Mouse (Mus musculus) megakaryocyte-erythroid progenitor cell, adult 5-6 weeks (primary cell): ENCODE measurements around the gene Slfn3. TPM values are rescaled to one million over a fixed set of nuclear protein-coding genes. Genes with fewer than 3 reads are reported as not detected.
"Not testable (repeated sequence)": the region's sequence is repeated elsewhere in the genome, so short reads cannot be mapped to it uniquely, and the experiment has no call there.

Experiments used
- ATAC-seq: replicated peaks from 2 replicates; pipeline ENCODE4 v1.8.0; 2016; ENCODE audit warnings: mild to moderate bottlenecking, inconsistent platforms; ENCODE audit not compliant: severe bottlenecking, poor library complexity, low FRiP score, low TSS enrichment
- total RNA-seq, 2 experiments: library from RNA; stranded (forward) in 1 of 2; stranded (reverse) in 1 of 2; fragments of 200-1000, 215-1000 nt in 1 of 2; fragments of >200 nt in 1 of 2; fragmentation: Nextera tagmentation in 1 of 2; gene quantifications; 2 replicates each; pipeline ENCODE4 v1.2.3; 2014 to 2017

Gene Slfn3
- 15.3 and 24.2 TPM in 2 replicates for total RNA-seq (2014; fragmentation: Nextera tagmentation)
- total RNA-seq (2017) = 33.5 and 38.0 TPM in 2 replicates

- ATAC-seq = peak; percentile 68
Measured at GRCm38 (mm10) chr11:83191134-83191893, at the start of gene Slfn3. Slfn3 (plus strand) TSS chr11:83191330.

GRCm38 (mm10) chr11:83148939-83149338 is 42.2 kb upstream of the Slfn3 start:
- not testable (repeated sequence) for ATAC-seq

- no peak for ATAC-seq
Measured at GRCm38 (mm10) chr11:83174948-83175539, 16.1 kb upstream of the Slfn3 start, which contains the start of gene Slfn4. Slfn4 (plus strand) TSS chr11:83175186.

- peak; percentile 95 for ATAC-seq
Measured at GRCm38 (mm10) chr11:83192001-83192400, 871 bp downstream of the Slfn3 start.

GRCm38 (mm10) chr11:83205002-83205401 is 13.9 kb downstream of the Slfn3 start:
- no peak for ATAC-seq

GRCm38 (mm10) chr11:83216119-83216518 is 25.0 kb downstream of the Slfn3 start:
- no peak for ATAC-seq

- ATAC-seq = no peak
Measured at GRCm38 (mm10) chr11:83221328-83221877, 30.3 kb downstream of the Slfn3 start.

- ATAC-seq = peak; percentile 73
Measured at GRCm38 (mm10) chr11:83223367-83223766, 32.2 kb downstream of the Slfn3 start.

- peak; percentile 51 for ATAC-seq
Measured at GRCm38 (mm10) chr11:83223793-83224192, 32.7 kb downstream of the Slfn3 start.

GRCm38 (mm10) chr11:83224217-83224616 is 33.1 kb downstream of the Slfn3 start:
- peak; percentile 97 for ATAC-seq

GRCm38 (mm10) chr11:83224750-83225149 is 33.6 kb downstream of the Slfn3 start:
- ATAC-seq = no peak

GRCm38 (mm10) chr11:83225371-83225960 is 34.3 kb downstream of the Slfn3 start:
- ATAC-seq = no peak

- no peak for ATAC-seq
Measured at GRCm38 (mm10) chr11:83227926-83228723, 37.0 kb downstream of the Slfn3 start.

GRCm38 (mm10) chr11:83230966-83231365 is 39.8 kb downstream of the Slfn3 start:
- ATAC-seq = peak; percentile 82

GRCm38 (mm10) chr11:83233621-83234020 is 42.5 kb downstream of the Slfn3 start:
- not testable (repeated sequence) for ATAC-seq

- not testable (repeated sequence) for ATAC-seq
Measured at GRCm38 (mm10) chr11:83237390-83237789, 46.3 kb downstream of the Slfn3 start.

- no peak for ATAC-seq
Measured at GRCm38 (mm10) chr11:83238389-83238788, 47.3 kb downstream of the Slfn3 start.

- no peak for ATAC-seq
Measured at GRCm38 (mm10) chr11:83239811-83240210, 48.7 kb downstream of the Slfn3 start.

GRCm38 (mm10) chr11:83257211-83257610 is 66.1 kb downstream of the Slfn3 start:
- ATAC-seq = not testable (repeated sequence)
